Mouse (Mus musculus): ENCODE data around the gene Tcte2. TPM values are rescaled to one million over a fixed set of nuclear protein-coding genes. Genes with fewer than 3 reads are reported as not detected.
"Not testable (repeated sequence)": the region's sequence is repeated elsewhere in the genome, so short reads cannot be mapped to it uniquely, and the experiment has no call there.

Tcte2 gene
- polyA plus RNA-seq, 1 experiment, result 0.60 TPM

GRCm38 (mm10) chr17:13768531-13768930 lies 6.9 kb upstream of the Tcte2 start:
- no peak overlapping the region for H3K27ac ChIP-seq (ENCODE audit: insufficient read depth, low read depth, low read length)
- TF ChIP-seq CTCF (IDR thresholded peaks at IDR 0.05; ENCODE audit: low read depth, low read length), result no peak
- no peak for TF ChIP-seq POLR2A (IDR thresholded peaks at IDR 0.05; ENCODE audit: borderline replicate concordance, low read depth, low read length)
- H3K4me3 ChIP-seq (ENCODE audit: insufficient read depth, low read length), result no peak overlapping the region
- no peaks in the 10 kb centered on the region for H3K4me1 ChIP-seq (ENCODE audit: control insufficient read depth, insufficient read depth, low read length)

GRCm38 (mm10) chr17:13764911-13765310 lies 3.3 kb upstream of the Tcte2 start:
- H3K4me3 ChIP-seq (ENCODE audit: insufficient read depth, low read length); H3K27ac ChIP-seq (ENCODE audit: insufficient read depth, low read depth, low read length); H3K4me1 ChIP-seq (ENCODE audit: control insufficient read depth, insufficient read depth, low read length): not testable (repeated sequence)

- H3K4me1 ChIP-seq (ENCODE audit: control insufficient read depth, insufficient read depth, low read length), result peaks cover 7% of the 10 kb centered on the region
- no peak for TF ChIP-seq POLR2A (IDR thresholded peaks at IDR 0.05; ENCODE audit: borderline replicate concordance, low read depth, low read length)
Observed at GRCm38 (mm10) chr17:13763819-13764218, 2.2 kb upstream of the Tcte2 start.

GRCm38 (mm10) chr17:13760675-13761178 lies 898 bp downstream of the Tcte2 start:
- Histone ChIP-seq H3K27ac (ENCODE audit: insufficient read depth, low read depth, low read length) (no peak overlapping the region), H3K4me1 (ENCODE audit: control insufficient read depth, insufficient read depth, low read length) (peaks cover 22% of the 10 kb centered on the region), H3K4me3 (ENCODE audit: insufficient read depth, low read length) (peak overlapping the region; percentile 87)
- no peak for TF ChIP-seq POLR2A (IDR thresholded peaks at IDR 0.05; ENCODE audit: borderline replicate concordance, low read depth, low read length)
- no peak for TF ChIP-seq CTCF (IDR thresholded peaks at IDR 0.05; ENCODE audit: low read depth, low read length)

More at GRCm38 (mm10) chr17:13763819-13764218, 2.2 kb upstream of the Tcte2 start:
- no peak overlapping the region for H3K27ac ChIP-seq (ENCODE audit: insufficient read depth, low read depth, low read length)
- no peak overlapping the region for H3K4me3 ChIP-seq (ENCODE audit: insufficient read depth, low read length)

- Histone ChIP-seq H3K27ac (ENCODE audit: insufficient read depth, low read depth, low read length) (peak within 1 kb of the TSS; percentile 57), H3K4me3 (ENCODE audit: insufficient read depth, low read length) (peak within 1 kb of the TSS; percentile 87), H3K4me1 (ENCODE audit: control insufficient read depth, insufficient read depth, low read length) (peaks cover 22% of the 10 kb centered on the region)
- TF ChIP-seq CTCF (IDR thresholded peaks at IDR 0.05; ENCODE audit: low read depth, low read length) (no peak), POLR2A (IDR thresholded peaks at IDR 0.05; ENCODE audit: borderline replicate concordance, low read depth, low read length) (no peak)
Observed at GRCm38 (mm10) chr17:13759853-13760627, 1.6 kb downstream of the Tcte2 start, which contains the start of gene Afdn. Gene Afdn (plus strand): TSS chr17:13760539.

- no peak for TF ChIP-seq CTCF (IDR thresholded peaks at IDR 0.05; ENCODE audit: low read depth, low read length)
- no peak for TF ChIP-seq POLR2A (IDR thresholded peaks at IDR 0.05; ENCODE audit: borderline replicate concordance, low read depth, low read length)
- peaks cover 22% of the 10 kb centered on the region for H3K4me1 ChIP-seq (ENCODE audit: control insufficient read depth, insufficient read depth, low read length)
- peak overlapping the region; percentile 87 for H3K4me3 ChIP-seq (ENCODE audit: insufficient read depth, low read length)
- H3K27ac ChIP-seq (ENCODE audit: insufficient read depth, low read depth, low read length), result no peak overlapping the region
Observed at GRCm38 (mm10) chr17:13759156-13759852, 2.3 kb downstream of the Tcte2 start.

GRCm38 (mm10) chr17:13758586-13758985 lies 3.0 kb downstream of the Tcte2 start:
- no peak overlapping the region for H3K4me3 ChIP-seq (ENCODE audit: insufficient read depth, low read length)

GRCm38 (mm10) chr17:13754940-13755339 lies 6.7 kb downstream of the Tcte2 start:
- H3K4me3 ChIP-seq (ENCODE audit: insufficient read depth, low read length), result no peak overlapping the region
- TF ChIP-seq POLR2A (IDR thresholded peaks at IDR 0.05; ENCODE audit: borderline replicate concordance, low read depth, low read length) (no peak), CTCF (IDR thresholded peaks at IDR 0.05; ENCODE audit: low read depth, low read length) (no peak)
- H3K27ac ChIP-seq (ENCODE audit: insufficient read depth, low read depth, low read length), result no peak overlapping the region
- peaks cover 18% of the 10 kb centered on the region for H3K4me1 ChIP-seq (ENCODE audit: control insufficient read depth, insufficient read depth, low read length)

More at GRCm38 (mm10) chr17:13758586-13758985, 3.0 kb downstream of the Tcte2 start:
- no peak for TF ChIP-seq CTCF (IDR thresholded peaks at IDR 0.05; ENCODE audit: low read depth, low read length)
- no peak for TF ChIP-seq POLR2A (IDR thresholded peaks at IDR 0.05; ENCODE audit: borderline replicate concordance, low read depth, low read length)
- peaks cover 22% of the 10 kb centered on the region for H3K4me1 ChIP-seq (ENCODE audit: control insufficient read depth, insufficient read depth, low read length)
- no peak overlapping the region for H3K27ac ChIP-seq (ENCODE audit: insufficient read depth, low read depth, low read length)

- Histone ChIP-seq H3K4me1 (ENCODE audit: control insufficient read depth, insufficient read depth, low read length) (peaks cover 16% of the 10 kb centered on the region), H3K4me3 (ENCODE audit: insufficient read depth, low read length) (no peak overlapping the region), H3K27ac (ENCODE audit: insufficient read depth, low read depth, low read length) (no peak overlapping the region)
- no peak for TF ChIP-seq POLR2A (IDR thresholded peaks at IDR 0.05; ENCODE audit: borderline replicate concordance, low read depth, low read length)
- no peak for TF ChIP-seq CTCF (IDR thresholded peaks at IDR 0.05; ENCODE audit: low read depth, low read length)
Observed at GRCm38 (mm10) chr17:13753918-13754317, 7.7 kb downstream of the Tcte2 start.

- Histone ChIP-seq H3K27ac (ENCODE audit: insufficient read depth, low read depth, low read length) (no peak overlapping the region), H3K4me3 (ENCODE audit: insufficient read depth, low read length) (no peak overlapping the region), H3K4me1 (ENCODE audit: control insufficient read depth, insufficient read depth, low read length) (peaks cover 21% of the 10 kb centered on the region)
- TF ChIP-seq POLR2A (IDR thresholded peaks at IDR 0.05; ENCODE audit: borderline replicate concordance, low read depth, low read length), result no peak
- no peak for TF ChIP-seq CTCF (IDR thresholded peaks at IDR 0.05; ENCODE audit: low read depth, low read length)
Observed at GRCm38 (mm10) chr17:13749027-13749426, 12.6 kb downstream of the Tcte2 start.
